Mouse (Mus musculus) liver, embryonic 16.5 days (tissue): ENCODE measurements around the gene Ndc1. TPM values are rescaled to one million over a fixed set of nuclear protein-coding genes. Genes with fewer than 3 reads are reported as not detected.
"Not testable (repeated sequence)": the region's sequence is repeated elsewhere in the genome, so short reads cannot be mapped to it uniquely, and the experiment has no call there.

Experiments used
- ATAC-seq: fragments of 200-750 bp; cut with Nextera tagmentation; 2 replicates; pipeline ENCODE4 v1.8.0; 2017; ENCODE audit warnings: low read depth, mild to moderate bottlenecking, moderate number of reproducible peaks, moderate library complexity
- H3K27ac ChIP-seq: fragments of 300-500 bp; sonication (generic); 2 replicates; pipeline ENCODE4 v1.5.1; 2014; ENCODE audit warnings: mild to moderate bottlenecking, low read length
- H3K27me3 ChIP-seq: fragments of 300-500 bp; sonication (generic); 2 replicates; pipeline ENCODE4 v1.6.1; 2014; ENCODE audit warnings: low read depth, low read length, mixed read lengths; ENCODE audit not compliant: control insufficient read depth, insufficient read depth
- H3K36me3 ChIP-seq: fragments of 300-500 bp; sonication (generic); 2 replicates; pipeline ENCODE4 v1.6.1; 2014; ENCODE audit warnings: mild to moderate bottlenecking; ENCODE audit not compliant: control insufficient read depth, insufficient read depth
- H3K4me1 ChIP-seq: fragments of 300-500 bp; sonication (generic); 2 replicates; pipeline ENCODE4 v1.6.1; 2014; ENCODE audit warnings: low read depth, low read length, mixed read lengths; ENCODE audit not compliant: control insufficient read depth
- H3K4me2 ChIP-seq: fragments of 300-500 bp; sonication (generic); 2 replicates; pipeline ENCODE4 v1.6.1; 2014; ENCODE audit warnings: low read depth, low read length, mixed read lengths
- H3K4me3 ChIP-seq: fragments of 300-500 bp; sonication (generic); 2 replicates; pipeline ENCODE4 v1.5.1; 2014; ENCODE audit warnings: low read depth, mild to moderate bottlenecking, low read length
- H3K9ac ChIP-seq: fragments of 300-500 bp; sonication (generic); 2 replicates; pipeline ENCODE4 v1.6.1; 2014; ENCODE audit warnings: low read depth, low read length
- H3K9me3 ChIP-seq: fragments of 300-500 bp; sonication (generic); replicated peaks from 2 replicates; pipeline ENCODE4 v1.6.1; 2016; ENCODE audit warnings: low read length; ENCODE audit not compliant: control insufficient read depth
- WGBS: fragments of 180-500 bp; shearing (Covaris S2); extraction: QIAGEN DNeasy Blood & Tissue Kit; methylation state at CpG from one replicate; pipeline ENCODE4 v1.1.7; 2014; ENCODE audit not compliant: insufficient replicate concordance; 5-methylcytosine and 5-hydroxymethylcytosine counted together
- polyA plus RNA-seq: library from polyadenylated mRNA; unstranded; fragments of >200 nt; fragmentation: Nextera tagmentation; extraction: Ambion mirVana; gene quantifications from 2 replicates; pipeline ENCODE4 v1.2.1, GENCODE M21; 2015

Gene Ndc1
- polyA plus RNA-seq, 1 experiment from 2014 or later: 13.0 TPM

DNA sequence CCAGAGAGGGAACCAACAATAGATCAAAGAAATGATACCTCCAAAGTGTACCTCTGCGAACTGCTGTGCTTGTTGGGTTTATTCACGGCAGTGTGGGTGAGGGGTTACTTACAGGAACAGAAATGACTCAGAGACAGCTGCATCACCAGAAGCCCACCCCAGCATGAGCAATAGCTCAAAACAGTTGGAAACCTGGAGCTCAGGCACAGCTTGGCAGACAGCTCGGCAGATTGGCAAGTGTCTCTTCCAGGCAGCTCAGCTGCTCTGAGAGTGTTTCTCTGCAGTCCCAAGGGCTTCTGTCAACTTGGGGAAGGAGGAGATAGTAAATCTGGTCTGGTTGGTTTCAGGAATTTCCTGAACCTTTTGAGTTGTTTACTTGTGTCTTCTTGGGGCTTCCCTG is 9.1 kb upstream of the Ndc1 start:
- no peak overlapping the region for H3K27ac ChIP-seq
- no peak overlapping the region for H3K4me2 ChIP-seq
- no peaks in the 10 kb centered on the region; the same call in 1 of the 2 replicates for H3K4me1 ChIP-seq
- H3K4me3 ChIP-seq: no peak overlapping the region
- WGBS: 68% methylated on average over 3 of the region's 3 CpGs
- H3K9ac ChIP-seq: no peak overlapping the region
- H3K36me3 ChIP-seq: no peaks in the 10 kb centered on the region
- H3K9me3 ChIP-seq: no peaks in the 10 kb centered on the region
- no peak for ATAC-seq
- H3K27me3 ChIP-seq: no peaks in the 10 kb centered on the region

GRCm38 (mm10) chr4:107360457-107361145 is 7.0 kb upstream of the Ndc1 start:
- H3K4me2 ChIP-seq: no peak overlapping the region
- no peaks in the 10 kb centered on the region; the same call in 1 of the 2 replicates for H3K4me1 ChIP-seq
- 66% methylated on average over 7 of the region's 7 CpGs for WGBS
- no peaks in the 10 kb centered on the region for H3K27me3 ChIP-seq
- H3K27ac ChIP-seq: no peak overlapping the region
- no peak overlapping the region for H3K4me3 ChIP-seq
- ATAC-seq: no peak
- H3K9ac ChIP-seq: no peak overlapping the region
- H3K9me3 ChIP-seq: no peaks in the 10 kb centered on the region
- no peaks in the 10 kb centered on the region for H3K36me3 ChIP-seq

GRCm38 (mm10) chr4:107362755-107363154 is 4.8 kb upstream of the Ndc1 start:
- Histone ChIP-seq H3K27me3 (no peaks in the 10 kb centered on the region), H3K4me2 (no peak overlapping the region), H3K9me3 (no peaks in the 10 kb centered on the region), H3K9ac (no peak overlapping the region), H3K36me3 (no peaks in the 10 kb centered on the region), H3K27ac (no peak overlapping the region), H3K4me3 (no peak overlapping the region), H3K4me1 (no peaks in the 10 kb centered on the region; the same call in 1 of the 2 replicates)
- no peak for ATAC-seq
- 60% methylated on average over 4 of the region's 4 CpGs for WGBS

DNA sequence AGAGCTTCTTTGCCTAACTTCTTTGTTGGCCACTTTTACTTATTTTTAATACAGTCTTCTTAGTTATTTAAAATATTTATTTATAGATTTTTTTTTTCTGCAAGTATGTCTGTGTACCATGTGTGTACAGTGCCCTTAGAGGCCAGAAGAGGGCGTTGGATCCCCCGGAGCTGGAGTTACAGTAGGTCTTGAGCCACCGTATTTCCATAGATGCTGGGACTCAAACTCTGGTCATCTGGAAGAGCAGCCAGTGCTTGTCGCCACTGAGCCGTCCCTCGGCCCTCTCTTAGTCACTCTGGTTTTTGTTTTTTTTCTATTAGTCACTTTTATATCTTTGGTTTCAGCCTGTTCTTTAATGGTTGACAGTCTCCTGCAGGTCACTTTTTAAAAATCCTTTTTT is 4.0 kb upstream of the Ndc1 start:
- no peak overlapping the region for H3K9ac ChIP-seq
- no peaks in the 10 kb centered on the region for H3K9me3 ChIP-seq
- H3K4me1 ChIP-seq: peaks cover 3% of the 10 kb centered on the region
- no peak overlapping the region for H3K4me3 ChIP-seq
- 66% methylated on average over 6 of the region's 6 CpGs for WGBS
- no peaks in the 10 kb centered on the region for H3K27me3 ChIP-seq
- H3K36me3 ChIP-seq: no peaks in the 10 kb centered on the region
- no peak overlapping the region for H3K27ac ChIP-seq
- ATAC-seq: no peak
- no peak overlapping the region for H3K4me2 ChIP-seq

GRCm38 (mm10) chr4:107364190-107364639 is 3.4 kb upstream of the Ndc1 start:
- Histone ChIP-seq H3K4me1 (peaks cover 6% of the 10 kb centered on the region), H3K9me3 (no peaks in the 10 kb centered on the region), H3K27me3 (no peaks in the 10 kb centered on the region), H3K36me3 (no peaks in the 10 kb centered on the region), H3K27ac (peak overlapping the region; percentile 62; the same call in 1 of the 2 replicates), H3K9ac (no peak overlapping the region), H3K4me2 (no peak overlapping the region), H3K4me3 (no peak overlapping the region)
- no peak for ATAC-seq
- WGBS: 34% methylated on average over 5 of the region's 5 CpGs

GRCm38 (mm10) chr4:107366408-107366807 is 1.2 kb upstream of the Ndc1 start:
- H3K9ac ChIP-seq, H3K4me2 ChIP-seq, H3K27ac ChIP-seq, H3K4me1 ChIP-seq, H3K27me3 ChIP-seq, H3K4me3 ChIP-seq, H3K9me3 ChIP-seq, ATAC-seq, H3K36me3 ChIP-seq: not testable (repeated sequence)

DNA sequence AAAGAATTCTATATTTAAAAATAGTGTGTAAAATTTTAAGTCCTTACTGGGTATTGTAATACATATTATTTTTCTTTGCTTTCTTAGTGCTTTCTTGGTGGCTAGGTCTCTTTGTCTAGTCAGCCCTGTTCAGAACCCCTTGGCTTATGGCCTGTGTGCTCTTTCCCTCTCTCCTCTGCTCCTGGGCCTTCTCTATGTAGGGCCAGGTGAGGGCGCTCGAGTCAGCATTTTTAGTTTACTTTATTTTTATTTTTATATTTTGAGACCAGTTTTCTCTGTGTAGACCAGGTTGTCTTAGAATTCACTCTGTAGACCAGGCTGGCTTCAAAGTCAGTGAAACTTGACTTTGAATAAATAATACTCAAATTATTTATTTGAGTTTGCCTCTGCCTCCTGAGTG is 4.7 kb downstream of the Ndc1 start:
- no peaks in the 10 kb centered on the region for H3K9me3 ChIP-seq
- ATAC-seq: no peak
- H3K4me3 ChIP-seq: no peak overlapping the region
- H3K36me3 ChIP-seq: peaks cover 32% of the 10 kb centered on the region
- H3K27me3 ChIP-seq: no peaks in the 10 kb centered on the region
- H3K4me2 ChIP-seq: no peak overlapping the region
- WGBS: 48% methylated on average over 2 of the region's 2 CpGs
- H3K4me1 ChIP-seq: peaks cover 9% of the 10 kb centered on the region
- H3K9ac ChIP-seq: no peak overlapping the region
- H3K27ac ChIP-seq: no peak overlapping the region

- Histone ChIP-seq H3K9ac (no peak overlapping the region), H3K27ac (no peak overlapping the region), H3K27me3 (no peaks in the 10 kb centered on the region), H3K36me3 (peaks cover 32% of the 10 kb centered on the region), H3K4me2 (no peak overlapping the region), H3K4me3 (no peak overlapping the region), H3K4me1 (peaks cover 2% of the 10 kb centered on the region; the same call in 1 of the 2 replicates), H3K9me3 (no peaks in the 10 kb centered on the region)
- no peak for ATAC-seq
- 49% methylated on average over 4 of the region's 4 CpGs for WGBS
Observed at GRCm38 (mm10) chr4:107374677-107375076, 7.1 kb downstream of the Ndc1 start.

DNA sequence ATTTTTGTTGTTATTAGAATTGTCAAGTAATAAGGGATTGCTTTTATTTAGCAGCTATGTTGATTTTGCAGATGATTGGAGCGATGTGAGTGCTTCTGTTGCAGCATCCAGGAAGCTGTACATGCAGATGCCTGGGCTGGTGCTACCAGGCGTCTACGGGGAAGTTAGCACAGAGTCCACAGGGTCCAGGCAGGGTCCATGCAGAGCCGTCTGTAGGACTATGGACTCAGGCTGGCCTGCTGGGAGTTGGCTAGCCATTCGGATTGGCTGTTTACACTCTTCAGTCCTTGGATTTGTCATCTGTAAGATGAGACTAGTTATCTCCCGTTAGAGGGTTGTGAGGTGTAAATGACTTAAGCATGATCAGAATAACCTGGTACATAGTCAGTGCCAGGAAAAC is 11.4 kb downstream of the Ndc1 start:
- Histone ChIP-seq H3K36me3 (peaks cover 37% of the 10 kb centered on the region), H3K4me2 (no peak overlapping the region), H3K4me3 (no peak overlapping the region), H3K27me3 (no peaks in the 10 kb centered on the region), H3K4me1 (peaks cover 2% of the 10 kb centered on the region; the same call in 1 of the 2 replicates), H3K9ac (no peak overlapping the region), H3K9me3 (no peaks in the 10 kb centered on the region), H3K27ac (no peak overlapping the region)
- ATAC-seq: peak; percentile 93
- WGBS: 72% methylated on average over 6 of the region's 6 CpGs
